Mouse (Mus musculus) gastrocnemius, postnatal 4 days (tissue): ENCODE data around the gene Loxl4. TPM values are rescaled to one million over a fixed set of nuclear protein-coding genes. Genes with fewer than 3 reads are reported as not detected.

ENCODE experiments used
- DNase-seq, 2 experiments: peaks; one replicate each; pipeline ENCODE4 v3.0.0; 2021 to 2022; ENCODE audit warnings: low spot score in 2 of 2, mixed read lengths in 2 of 2
- long read RNA-seq, 2 experiments: library from polyadenylated mRNA; stranded (forward); transcript quantifications; one replicate each; pipeline ENCODE4 v2.0.0; 2021
- total RNA-seq, 2 experiments: library from RNA; stranded (reverse); gene quantifications; 2 replicates each; pipeline ENCODE4 v1.2.3; 2021

Loxl4 gene
- total RNA-seq: 1 to 10 TPM; 1.5 to 2.4 TPM
- long read RNA-seq, experiment 1, partial matches to known transcripts: 1 of 3 reads
- long read RNA-seq, experiment 1, other reads (novel, unspliced or antisense): 0 of 3 reads
- long read RNA-seq, experiment 2: 0 reads

DNA sequence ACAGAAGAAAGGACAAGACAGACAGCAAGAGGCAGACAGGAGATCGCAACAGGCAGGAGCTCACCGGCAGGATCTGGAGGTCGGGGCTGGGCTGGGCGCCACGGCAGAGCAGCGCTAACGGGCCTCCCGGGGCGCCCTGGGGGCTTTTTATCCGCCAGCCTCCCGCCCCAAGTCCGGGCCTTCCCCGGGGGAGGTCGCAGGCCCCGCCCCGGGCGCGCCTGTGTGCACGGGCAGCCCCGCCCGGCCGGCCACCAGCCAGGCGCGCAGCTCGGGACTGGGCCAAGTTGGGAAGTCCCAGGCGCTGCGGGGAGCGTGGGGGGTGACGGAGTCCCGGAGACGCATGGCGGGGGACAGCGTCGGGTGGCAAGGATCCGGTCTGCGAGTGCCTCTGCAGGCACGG is at the start of gene Loxl4:
Loxl4 (minus strand) TSS at position 160 of the 400 bp plus-strand sequence.
- DNase-seq: peak; percentile 53 to 71

GRCm38 (mm10) chr19:42661430-42662164 is 49.0 kb upstream of the Loxl4 start:
- DNase-seq: no peak

DNA sequence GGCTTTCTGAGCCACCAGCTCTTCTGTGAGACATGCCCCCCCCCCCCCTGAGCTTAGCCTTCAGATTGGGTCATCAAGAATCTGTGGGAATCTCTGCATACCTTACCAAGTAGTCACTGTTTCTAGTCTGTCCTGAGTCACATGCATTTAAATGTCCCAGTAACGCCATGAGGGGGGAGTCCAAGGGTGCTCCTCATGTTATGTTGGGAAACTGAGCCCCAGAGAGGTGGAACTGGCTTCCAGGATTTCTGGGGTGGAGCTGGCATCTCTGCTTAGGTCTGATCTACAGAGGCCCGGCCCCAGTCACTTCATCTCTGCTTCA is 47.6 kb upstream of the Loxl4 start:
- no peak for DNase-seq

- DNase-seq: peak; percentile 37 to 56
These were observed 47.0 kb upstream of the Loxl4 start for GRCm38 (mm10) chr19:42659354-42660243.

GRCm38 (mm10) chr19:42658435-42659135 is 46.0 kb upstream of the Loxl4 start:
- no peak for DNase-seq

- no peak for DNase-seq
These were observed 45.2 kb upstream of the Loxl4 start for GRCm38 (mm10) chr19:42657769-42658168.

DNA sequence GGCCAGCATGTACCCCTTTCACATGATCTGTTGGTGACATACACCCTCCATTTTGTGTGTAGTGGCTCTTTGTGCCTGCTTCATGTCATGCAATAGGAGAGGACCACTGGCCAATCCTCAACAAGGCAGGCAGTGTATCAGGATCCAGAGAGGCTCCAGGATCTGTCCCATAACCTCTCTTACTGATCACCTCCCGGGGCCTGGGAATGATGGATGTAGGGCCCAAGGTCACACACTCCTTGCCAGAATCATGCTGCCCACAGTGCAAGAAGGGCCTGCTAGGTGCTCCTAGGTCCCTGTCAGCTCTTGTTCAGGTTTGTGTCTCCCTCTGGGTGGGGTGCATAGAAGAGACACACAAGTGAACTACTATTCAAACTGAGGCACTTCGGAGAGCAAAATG is 44.7 kb upstream of the Loxl4 start:
- no peak for DNase-seq

- peak; percentile 47 to 50 for DNase-seq
These were observed 42.4 kb upstream of the Loxl4 start for GRCm38 (mm10) chr19:42655006-42655405.

- DNase-seq: no peak
These were observed 40.5 kb upstream of the Loxl4 start for GRCm38 (mm10) chr19:42653091-42653490.

DNA sequence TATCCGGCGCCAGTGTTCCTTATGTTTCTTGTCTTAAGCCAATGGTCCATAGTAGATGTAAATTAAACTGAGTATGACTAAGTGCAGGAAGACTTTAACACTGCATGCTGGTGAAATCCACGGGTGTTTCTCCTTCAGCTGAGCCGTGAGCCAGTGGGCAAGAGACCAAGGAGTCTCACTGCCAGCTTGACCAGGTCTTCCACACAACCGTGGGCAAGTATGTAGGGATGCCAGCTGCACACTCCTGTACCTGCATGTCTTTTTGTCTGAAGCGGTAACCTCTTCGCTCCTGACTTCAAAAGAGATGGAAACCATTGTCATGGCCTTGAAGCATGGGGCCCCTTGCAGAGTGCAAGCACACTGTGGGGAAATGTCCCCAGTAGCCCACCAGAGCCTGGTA is 39.8 kb upstream of the Loxl4 start:
- DNase-seq: no peak

- DNase-seq: no peak
These were observed 27.6 kb upstream of the Loxl4 start for GRCm38 (mm10) chr19:42640211-42640610.

- DNase-seq: no peak
These were observed 26.9 kb upstream of the Loxl4 start for GRCm38 (mm10) chr19:42639544-42639943.

DNA sequence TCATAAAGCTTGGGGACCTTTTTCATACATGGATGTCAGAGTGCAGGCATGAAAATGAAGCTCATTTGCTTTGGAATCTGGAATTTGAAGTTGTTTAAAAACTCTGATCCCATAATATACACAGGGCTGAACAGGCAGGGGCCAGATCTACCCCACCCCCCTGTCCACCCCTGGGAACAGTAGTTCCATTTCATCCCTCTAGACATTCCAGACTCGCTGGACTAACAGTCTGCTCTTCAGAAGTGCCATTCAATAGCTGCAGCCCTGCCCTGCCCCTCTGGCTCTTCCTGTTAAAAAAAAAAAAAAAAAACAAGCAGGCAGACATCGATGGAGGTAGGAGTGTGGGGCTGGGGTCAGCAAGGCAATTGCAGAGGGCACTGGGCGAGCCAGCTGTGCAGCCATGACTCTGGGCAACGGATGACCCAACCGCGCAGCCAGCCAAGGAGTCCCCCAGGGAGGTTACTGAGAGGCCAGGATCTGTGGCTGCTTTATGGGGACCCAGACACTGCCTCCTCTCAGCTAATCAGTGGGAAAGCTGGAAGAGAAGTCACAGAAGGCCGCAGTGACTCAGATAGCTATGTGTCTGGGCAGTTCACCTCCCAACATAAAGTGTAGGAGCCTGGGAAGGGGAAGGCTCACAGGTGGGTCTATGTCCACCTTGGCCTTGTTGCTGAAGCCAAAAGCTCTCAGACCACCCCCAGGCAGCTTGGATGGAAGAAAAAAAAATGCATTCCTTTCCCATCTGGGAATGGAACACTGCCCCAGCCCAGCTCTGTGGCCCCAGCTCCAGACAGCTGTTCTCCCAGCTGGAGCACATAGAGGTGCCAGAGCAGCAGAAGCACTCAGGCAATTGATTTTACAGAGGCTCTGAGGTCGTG is 26.2 kb upstream of the Loxl4 start:
- peak in 1 of 2 experiments; percentile 66 for DNase-seq

DNA sequence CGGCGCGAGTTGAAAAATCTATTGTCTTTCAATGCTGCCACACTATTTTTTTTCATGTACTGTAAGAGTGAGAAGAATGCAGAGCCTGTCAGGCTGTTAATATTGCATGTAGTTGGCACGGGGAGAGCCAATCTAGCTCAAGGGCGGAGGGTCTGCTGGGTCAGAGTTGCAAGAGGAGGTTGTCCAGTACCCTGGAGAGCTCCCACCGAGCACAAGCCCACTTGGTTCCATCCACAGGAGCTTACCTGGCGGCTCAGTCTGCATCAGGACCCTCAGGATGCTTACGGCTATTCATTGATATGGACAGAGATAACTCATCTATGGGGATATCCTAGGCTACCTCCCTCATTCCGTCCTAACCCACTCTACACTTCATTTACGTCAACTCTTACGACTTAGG is 24.0 kb upstream of the Loxl4 start:
- DNase-seq: no peak

DNA sequence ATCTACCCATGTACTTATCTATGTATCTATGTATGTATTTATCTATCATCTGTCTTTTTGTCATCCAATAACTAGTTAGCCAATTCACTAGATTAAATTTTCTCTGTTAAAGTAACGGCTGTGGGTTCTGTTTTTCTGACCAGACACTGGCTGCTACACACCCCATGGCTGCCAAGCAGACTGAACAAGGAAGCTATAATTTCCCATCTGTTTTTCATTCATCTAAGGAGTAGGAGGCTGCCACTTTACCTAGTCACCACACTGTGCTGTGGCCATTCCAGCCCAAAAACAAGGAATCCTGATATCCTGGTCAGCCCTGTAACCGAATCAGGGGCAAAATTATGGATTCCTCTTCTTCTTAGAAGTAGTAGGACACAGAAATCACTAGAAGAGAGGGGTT is 21.0 kb upstream of the Loxl4 start:
- no peak for DNase-seq

GRCm38 (mm10) chr19:42632301-42632700 is 19.7 kb upstream of the Loxl4 start:
- no peak for DNase-seq

GRCm38 (mm10) chr19:42631541-42631961 is 18.9 kb upstream of the Loxl4 start:
- no peak for DNase-seq

DNA sequence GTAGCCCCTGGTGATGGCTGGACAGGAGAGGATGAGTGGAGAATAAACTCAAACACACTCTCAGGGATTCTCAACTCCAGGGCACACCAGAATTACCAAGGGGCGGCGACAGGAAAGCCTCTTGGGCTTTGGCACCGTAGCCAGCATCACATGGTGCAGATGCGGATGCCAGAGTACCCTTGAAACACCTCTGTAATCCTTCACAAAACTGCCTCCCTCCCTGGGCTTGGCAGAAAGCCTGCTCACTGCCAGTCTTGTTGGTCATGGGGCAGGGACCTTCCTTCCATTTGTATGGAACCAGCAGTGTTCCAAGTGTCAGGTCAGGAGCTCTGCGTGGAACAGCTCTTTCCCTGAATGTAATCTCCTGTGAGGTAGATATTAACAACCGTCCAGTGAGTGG is 15.5 kb upstream of the Loxl4 start:
- DNase-seq: no peak

GRCm38 (mm10) chr19:42613647-42614225 is 1.1 kb upstream of the Loxl4 start:
- DNase-seq: no peak

DNA sequence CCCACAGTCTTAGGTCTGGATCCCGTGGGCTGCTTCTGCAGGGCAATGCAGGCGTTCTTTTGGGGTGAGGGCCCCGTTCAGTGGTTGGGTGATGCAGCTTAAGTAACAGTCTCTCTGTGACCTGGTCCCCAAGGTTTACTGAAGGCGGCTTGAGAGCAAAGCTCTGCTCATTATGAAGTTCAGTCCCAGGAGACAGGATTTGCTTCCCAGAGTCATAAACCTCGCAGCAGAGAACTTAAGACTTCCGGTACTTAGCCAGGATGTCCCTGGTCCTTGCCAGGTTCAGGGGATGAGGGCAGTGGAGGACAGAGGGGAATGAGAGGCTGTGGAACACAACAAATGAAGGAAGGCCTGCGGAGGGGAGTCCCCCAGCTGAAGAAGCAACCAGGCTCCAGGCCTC is 503 bp upstream of the Loxl4 start:
- no peak for DNase-seq
